Mouse (Mus musculus): ENCODE measurements around the gene Tmed3.

GRCm38 (mm10) chr9:89667306-89667942, 37.4 kb downstream of the Tmed3 start:
- TF ChIP-seq CTCF (IDR thresholded peaks at IDR 0.05) (no peak), POLR2A (IDR thresholded peaks at IDR 0.05; ENCODE audit: insufficient read depth, low read depth, low read length) (no peak)

Measured in heart, adult 2 months (tissue).